11 mouse cellular contexts compared by ENCODE assay signal in genomic region chr4:114652400-114652799, GRCm38 (mm10).
DNase-seq lines count a peak whose midpoint lies in the region.
"Had no signal": no experiment of that assay in that cellular context is flagged by ENCODE, and none has a peak within 500 bp of the region (broad histone marks: within the 10 kb centered on the region; RNA-seq: fewer than 3 reads in every experiment).

No protein-coding gene starts in this region.

- peak overlapping the region; percentile 50 for H3K4me3 ChIP-seq in megakaryocyte, embryonic 14.5 days (replicated peaks)
- H3K4me3 ChIP-seq: embryonic facial prominence, embryonic 13.5 days; forebrain, embryonic 12.5 days had no signal

- no peaks in the 10 kb centered on the region for H3K27me3 ChIP-seq in megakaryocyte, embryonic 14.5 days (replicated peaks)

- H3K4me1 ChIP-seq in megakaryocyte, embryonic 14.5 days, result peaks cover 74% of the 10 kb centered on the region

- peaks cover 4% of the 10 kb centered on the region for H3K36me3 ChIP-seq in megakaryocyte, embryonic 14.5 days (replicated peaks; ENCODE audit: low read length)
- H3K36me3 ChIP-seq: embryonic facial prominence, embryonic 13.5 days; forebrain, embryonic 12.5 days had no signal

- H3K9me3 ChIP-seq in megakaryocyte, embryonic 14.5 days, result no peaks in the 10 kb centered on the region
- H3K9me3 ChIP-seq: embryonic facial prominence, embryonic 13.5 days; forebrain, embryonic 12.5 days had no signal

- peak; percentile 25 for DNase-seq in thymus, postnatal 14 days
- DNase-seq in thymus, postnatal 10 days (ENCODE audit: low spot score in 2 of 2), result no peak
- DNase-seq in T-cell, adult 2 months (ENCODE audit: low spot score), result peak; percentile 68
- DNase-seq in cerebellum, postnatal 36 days, result no peak
- DNase-seq in embryo, embryonic 10.5 days (ENCODE audit: low spot score), result no peak
- DNase-seq in neural tube, embryonic 10.5 days (ENCODE audit: extremely low spot score, low spot score), result no peak
- DNase-seq: liver; retina, postnatal 1 day had no signal

Comparison
In these comparisons a context has a peak if more than half of its experiments do, and no peak if none do; other contexts are left out.
1. DNase-seq: peak in thymus, postnatal 14 days (single experiment) and T-cell, adult 2 months (single experiment); none in thymus, postnatal 10 days (0 of 2), cerebellum, postnatal 36 days (0 of 2), embryo, embryonic 10.5 days (single experiment) and neural tube, embryonic 10.5 days (single experiment).